Mouse (Mus musculus): ENCODE data around the gene Tlk2. TPM values are rescaled to one million over a fixed set of nuclear protein-coding genes. Genes with fewer than 3 reads are reported as not detected.

Tlk2 gene
- total RNA-seq, 4 experiments from 2014 or later, result 50.9 to 60.5 (median 59.1) TPM

DNA sequence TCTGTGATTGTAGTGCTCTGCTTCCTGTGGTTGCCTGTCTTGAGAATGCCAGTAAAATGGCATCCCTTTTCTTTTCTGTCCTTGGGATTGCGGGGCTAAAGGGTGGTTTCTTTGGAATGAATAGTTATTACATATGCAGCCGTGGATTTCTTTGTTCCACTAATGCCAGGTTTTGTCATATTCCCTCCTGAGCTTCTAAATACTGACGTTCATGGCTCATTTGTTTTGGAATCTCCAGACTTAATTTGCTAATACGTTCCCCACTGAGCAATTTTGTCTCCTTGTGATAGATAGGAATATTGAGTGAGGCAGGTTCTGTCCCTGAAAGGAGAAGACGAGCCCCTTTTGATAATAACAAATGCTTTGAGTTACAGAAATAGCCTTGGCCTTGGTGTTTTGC is 82.5 kb downstream of the Tlk2 start:
- DNase-seq (ENCODE audit: low spot score in 2 of 2), result no peak

DNA sequence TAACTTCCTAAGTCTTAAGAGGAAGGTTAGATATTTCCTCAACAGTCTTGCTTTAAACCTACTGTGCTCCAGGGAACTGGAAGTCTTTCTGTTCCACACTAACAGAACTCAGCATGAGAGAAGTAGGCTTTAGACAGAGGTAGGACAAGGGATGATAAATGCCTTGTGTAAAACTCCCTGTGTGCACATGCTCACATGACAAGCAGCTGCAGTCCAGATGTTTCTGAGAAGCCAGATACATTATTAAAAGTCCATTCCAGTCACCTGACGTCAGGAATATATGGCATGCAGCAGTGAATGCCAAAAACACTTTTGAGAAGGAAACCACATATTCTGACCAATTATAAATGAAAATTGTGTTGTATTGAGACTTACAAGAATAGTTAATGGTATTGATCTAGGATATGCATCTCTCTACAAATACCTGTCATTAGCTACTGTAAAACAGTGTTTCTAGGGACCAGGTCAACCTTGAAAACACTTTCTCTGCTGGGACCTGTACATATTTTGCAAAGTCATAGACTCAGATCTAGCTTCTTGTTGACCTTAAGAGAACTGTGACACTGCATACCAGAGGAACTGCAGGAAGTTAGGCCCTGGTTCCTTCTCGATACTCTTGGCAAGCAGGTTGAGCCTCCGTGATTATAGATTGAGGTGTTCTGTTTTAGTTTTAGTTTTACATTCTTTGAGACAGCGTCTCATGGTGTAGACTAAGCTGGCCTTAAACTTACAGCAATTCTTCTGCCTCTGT is 83.2 kb downstream of the Tlk2 start:
- no peak for DNase-seq (ENCODE audit: low spot score in 2 of 2)

DNA sequence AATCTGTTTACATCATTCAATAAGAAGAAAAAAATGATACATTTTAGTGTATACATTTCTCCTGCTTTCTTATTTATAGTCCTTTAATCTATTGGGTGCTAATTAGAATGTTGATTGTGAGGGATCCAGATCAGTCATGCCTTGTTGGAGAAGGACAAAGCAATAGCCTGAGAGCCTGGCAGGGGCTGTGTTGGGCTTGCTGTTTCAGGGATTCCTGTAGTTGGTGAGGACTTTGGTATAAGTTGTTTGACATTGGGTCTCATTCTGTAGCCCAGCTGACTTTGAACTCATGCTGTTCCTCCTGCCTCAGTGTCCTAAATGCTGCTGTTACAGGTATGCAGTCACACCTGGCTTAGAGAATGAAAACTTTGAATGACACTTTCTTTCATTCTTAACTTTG is 85.9 kb downstream of the Tlk2 start:
- DNase-seq (ENCODE audit: low spot score in 2 of 2), result no peak

DNA sequence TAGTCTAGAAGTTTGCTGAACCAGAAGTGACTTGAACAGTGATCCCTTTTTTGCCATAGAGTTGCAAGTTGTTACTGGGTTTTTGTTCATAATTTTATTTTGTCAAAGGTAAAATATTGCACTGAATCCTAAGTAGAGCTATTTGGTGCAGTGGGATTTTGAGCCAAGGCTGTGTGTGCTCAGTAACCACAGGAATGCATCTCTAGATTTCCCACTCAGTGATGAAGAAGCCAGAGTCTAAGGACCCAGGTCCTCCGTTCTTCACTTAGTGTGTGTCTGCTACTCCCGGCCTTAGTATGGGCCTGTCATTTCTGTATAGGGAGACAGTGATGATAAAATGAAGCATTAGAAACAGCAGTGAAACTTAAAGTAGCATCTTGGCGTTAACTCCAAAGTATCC is 86.4 kb downstream of the Tlk2 start:
- DNase-seq (ENCODE audit: low spot score in 2 of 2), result no peak

DNA sequence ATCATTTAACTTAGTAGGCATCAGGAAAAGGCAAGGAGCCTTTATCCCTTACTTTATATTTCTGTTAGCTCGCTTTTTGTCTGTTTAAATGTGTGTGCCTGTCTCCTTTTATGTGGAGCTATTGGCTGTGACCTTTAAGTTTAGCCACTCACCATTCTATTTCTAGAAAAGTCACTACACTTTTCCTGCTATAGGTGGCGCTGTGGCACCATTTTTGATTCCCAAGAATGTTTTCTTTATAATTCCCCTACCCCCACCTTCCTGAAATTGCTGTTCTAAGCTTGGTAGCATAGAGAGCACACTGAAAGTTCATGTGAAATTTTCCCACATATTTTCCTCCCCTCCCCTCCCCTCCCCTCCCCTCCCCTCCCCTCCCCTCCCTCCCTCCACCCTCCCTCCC is 91.5 kb downstream of the Tlk2 start:
- no peak for DNase-seq (ENCODE audit: low spot score in 2 of 2)

DNA sequence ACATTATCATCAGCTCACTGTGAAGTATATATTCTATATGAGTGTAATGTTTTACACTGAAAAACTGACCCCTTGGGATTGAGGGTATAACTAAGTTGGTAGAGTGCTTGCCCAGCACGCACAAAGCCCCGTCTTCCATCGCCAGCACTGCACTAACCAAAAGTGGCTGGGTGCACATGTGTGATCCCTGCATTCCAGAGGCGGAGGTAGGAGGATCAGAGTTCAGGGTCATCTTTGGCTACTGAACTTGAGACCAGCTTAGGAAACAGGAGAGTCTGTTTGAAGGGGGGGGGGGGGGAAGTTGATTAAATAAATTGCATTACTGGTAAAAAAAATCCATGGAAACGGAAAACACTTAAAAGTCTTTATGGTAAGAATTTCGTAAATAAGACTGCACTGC is 101.8 kb downstream of the Tlk2 start:
- DNase-seq (ENCODE audit: low spot score in 2 of 2), result no peak

DNA sequence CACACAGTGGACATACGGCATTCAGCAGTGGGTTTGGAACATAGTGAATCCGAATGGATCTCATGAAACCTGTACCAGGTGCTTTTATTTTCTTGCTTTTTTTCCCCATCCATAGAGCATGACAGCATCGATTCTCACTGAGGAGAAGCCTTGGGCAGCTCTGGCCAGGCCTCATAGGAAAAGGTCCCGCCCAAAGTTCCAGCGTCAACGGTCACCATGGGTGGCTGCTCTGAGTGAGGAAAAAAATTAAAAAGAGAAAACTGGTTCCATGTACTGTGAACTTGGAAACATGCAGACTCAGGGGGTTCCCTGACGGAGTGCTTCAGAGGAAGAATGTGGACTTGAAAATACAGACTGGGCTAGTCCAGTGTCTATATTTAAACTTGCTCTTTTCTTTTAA is 102.7 kb downstream of the Tlk2 start:
- DNase-seq (ENCODE audit: low spot score in 2 of 2), result no peak

DNA sequence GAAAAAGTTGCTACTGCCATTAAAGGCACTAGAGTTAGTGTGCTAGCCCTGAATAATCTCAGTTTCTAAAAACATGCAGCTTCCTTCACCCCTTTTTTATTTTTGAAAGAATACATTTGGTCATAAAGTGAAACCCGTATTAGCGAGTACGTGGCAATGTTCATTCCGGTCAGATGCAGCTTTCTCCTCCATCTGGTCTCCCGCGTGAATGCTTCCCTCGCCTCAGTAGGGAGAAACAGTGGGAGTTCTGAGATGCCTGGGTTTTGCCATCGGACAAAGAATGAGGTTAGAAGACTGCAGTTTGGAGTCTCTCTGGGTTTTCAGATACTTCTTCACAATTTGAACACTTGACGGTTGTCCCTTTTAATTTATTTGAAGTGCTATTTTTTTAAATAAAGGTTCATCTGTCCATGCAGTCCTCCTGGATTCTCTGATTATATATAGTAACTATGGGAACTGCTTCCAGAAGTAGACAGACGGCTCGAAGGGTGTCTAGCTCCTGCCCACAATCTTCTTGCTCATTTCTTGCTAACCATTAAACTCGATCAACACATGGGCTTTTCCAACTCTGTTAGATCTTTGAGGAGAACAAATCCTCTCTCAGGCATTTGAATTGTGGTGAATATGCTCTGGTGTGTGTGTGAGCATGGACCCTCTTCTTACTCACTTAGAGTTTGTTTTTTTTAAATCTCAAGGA is 103.3 kb downstream of the Tlk2 start:
- DNase-seq (ENCODE audit: low spot score in 2 of 2), result no peak

DNA sequence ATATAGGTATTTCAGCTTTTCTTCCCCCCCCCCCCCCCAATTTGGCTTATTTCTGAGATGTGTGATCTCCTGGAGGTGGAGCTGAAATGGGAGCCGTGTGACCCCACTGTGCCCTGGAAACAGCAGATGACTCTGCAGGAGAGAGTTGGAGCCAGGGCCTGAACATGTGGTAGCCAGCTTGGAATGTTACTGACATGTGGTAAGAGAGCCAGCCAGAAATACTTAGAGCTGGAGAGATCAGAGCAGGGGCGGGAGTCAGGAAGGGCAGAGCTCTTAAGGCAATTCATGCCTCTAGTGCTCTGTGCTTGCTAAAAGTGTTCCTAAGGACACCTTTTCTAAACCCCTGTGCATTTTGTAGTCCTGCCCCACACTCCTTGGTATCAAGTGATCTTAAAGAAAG is 103.9 kb downstream of the Tlk2 start:
- DNase-seq (ENCODE audit: low spot score in 2 of 2), result no peak

- no peak for DNase-seq (ENCODE audit: low spot score in 2 of 2)
Observed at GRCm38 (mm10) chr11:105283016-105283415, 104.4 kb downstream of the Tlk2 start.

DNA sequence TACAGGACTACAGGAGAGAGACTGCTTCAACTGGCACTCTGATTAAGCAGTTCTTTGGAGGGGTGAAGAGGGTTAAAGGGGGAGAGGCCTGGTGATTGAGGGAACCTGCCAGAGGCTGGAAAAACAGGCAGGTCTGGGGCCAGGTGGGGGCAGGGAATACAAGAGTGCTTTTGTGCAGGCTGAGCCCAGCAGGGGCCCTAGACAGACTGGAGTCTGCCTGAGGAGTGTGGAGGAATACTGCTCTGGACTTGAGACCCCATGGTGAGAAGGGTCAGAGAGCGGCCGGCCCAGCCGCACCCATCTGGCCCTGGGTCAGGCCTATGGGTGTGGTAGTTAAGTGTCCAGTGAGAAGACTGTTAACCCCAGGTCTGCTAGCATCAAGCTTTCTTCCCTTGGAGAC is 107.1 kb downstream of the Tlk2 start:
- DNase-seq (ENCODE audit: low spot score in 2 of 2), result no peak

DNA sequence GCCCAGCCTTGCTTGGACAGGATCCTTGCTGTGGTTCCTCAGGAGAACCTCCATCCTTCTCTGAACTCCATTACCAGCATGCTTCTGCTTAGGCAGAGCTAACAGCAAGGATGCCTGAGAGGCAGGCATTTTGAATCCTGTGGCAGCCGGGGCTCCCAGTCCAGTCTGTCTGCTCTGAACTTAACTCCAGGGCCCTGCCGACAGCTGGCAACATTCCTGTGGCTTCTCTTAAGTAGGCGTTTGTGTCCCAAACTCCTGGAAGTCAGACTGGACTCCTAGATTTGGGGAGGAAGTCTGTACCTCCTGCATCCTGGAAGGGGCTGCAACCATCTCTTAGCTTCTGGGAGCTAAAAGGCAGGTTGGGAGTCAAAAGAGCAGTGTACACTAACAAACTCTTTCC is 110.8 kb downstream of the Tlk2 start:
- DNase-seq (ENCODE audit: low spot score in 2 of 2), result no peak

- no peak for DNase-seq (ENCODE audit: low spot score in 2 of 2)
Observed at GRCm38 (mm10) chr11:105291681-105292123, 113.1 kb downstream of the Tlk2 start.

DNA sequence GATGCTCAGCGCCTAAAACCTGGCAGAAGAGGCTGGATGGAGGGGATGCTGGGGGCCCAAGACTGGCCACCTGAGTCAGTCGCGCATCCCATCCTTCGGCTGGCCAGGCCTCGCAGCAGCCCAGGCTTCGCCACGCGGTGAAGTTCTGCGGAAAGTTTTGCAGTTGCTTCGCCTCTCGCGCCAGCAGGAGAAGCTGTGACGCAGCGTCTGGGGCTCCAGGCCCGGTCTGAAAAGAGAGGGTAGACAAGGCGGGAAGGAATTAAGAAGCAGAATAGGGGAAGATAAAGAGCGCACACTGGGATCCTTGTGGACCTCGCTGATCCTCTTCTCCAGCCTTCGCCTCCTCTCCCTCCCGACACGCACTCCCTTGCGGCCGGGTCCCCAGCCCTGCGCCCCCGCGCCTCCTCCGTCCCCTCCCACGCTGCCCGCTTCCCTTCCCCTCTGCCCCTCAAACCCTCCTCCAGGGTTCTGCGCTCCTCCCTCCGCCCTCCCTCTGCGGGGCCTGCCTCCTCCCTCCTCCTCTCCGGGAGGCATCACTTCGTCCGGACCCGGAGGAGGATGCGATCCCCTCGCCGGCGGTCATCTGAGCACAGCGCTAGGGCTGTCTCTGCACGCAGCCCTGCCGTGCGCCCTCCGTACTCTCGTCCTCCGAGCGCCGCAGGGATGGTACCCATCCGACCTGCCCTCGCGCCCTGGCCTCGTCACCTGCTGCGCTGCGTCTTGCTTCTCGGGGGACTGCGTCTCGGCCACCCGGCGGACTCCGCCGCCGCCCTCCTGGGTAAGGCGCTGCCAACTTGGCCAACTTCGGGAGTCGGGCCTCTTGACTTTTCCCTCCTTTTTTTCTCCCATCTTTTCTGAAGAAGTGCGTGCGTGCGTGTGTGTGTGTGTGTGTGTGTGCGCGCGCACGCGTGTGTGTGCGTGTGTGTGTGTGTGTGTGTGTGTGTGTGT is 113.8 kb downstream of the Tlk2 start, which contains the start of gene Mrc2:
Gene Mrc2, plus strand, starts transcription at position 520 of the 948 bp plus-strand sequence.
- DNase-seq (ENCODE audit: low spot score in 2 of 2), result no peak

DNA sequence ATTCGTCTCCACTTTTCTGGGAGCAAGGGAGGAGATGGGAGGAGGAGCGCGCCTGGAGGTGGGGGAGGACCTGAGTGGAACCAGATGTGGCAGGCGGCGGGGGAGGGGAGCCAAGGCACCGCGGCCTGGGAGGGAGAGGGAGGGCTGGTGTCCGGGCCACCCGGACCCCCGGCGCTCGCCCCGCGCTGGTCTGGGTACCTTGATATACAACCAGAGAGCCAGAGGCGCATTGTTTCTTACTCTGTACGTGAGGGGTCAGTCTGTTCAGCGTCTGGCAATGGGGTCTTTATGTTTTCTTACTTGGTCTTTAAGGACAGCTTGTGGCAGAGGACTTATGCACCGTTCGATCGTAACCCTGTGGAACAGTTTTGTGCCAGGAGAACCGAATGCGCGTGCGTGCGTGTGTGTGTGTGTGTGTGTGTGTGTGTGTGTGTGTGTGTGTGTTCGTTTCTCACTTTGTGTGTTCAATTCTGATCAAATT is 114.5 kb downstream of the Tlk2 start:
- no peak for DNase-seq (ENCODE audit: low spot score in 2 of 2)

DNA sequence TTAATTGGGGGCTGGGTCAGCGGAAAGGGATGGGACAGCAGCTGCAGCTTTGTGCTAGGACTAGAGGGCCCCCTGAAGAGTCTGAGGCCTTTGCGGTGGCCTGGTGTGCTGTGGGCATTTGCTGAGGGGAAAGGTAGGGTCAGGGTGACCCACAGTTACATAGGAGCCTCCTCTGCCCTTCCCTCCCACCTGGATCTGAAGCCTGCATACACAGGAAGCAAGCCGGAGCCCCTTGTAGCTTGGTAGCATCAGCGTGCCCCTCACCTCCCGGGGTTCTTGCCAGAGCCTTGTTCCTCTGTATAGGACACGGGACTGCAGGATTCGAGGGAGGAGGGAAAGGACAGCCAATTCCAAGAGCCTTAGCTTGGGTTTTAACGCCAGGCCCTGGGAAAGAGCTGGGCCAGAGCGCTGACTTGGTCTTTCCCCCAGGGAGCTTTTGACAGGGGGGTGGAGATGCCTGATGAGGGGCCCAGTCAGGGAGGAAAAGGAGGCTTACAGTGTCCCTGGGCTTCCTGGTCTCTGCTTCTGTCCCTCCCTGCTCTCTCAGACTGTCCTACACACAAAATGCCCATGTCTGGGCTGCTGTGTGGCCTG is 115.4 kb downstream of the Tlk2 start:
- DNase-seq (ENCODE audit: low spot score in 2 of 2), result no peak

GRCm38 (mm10) chr11:105296084-105296483 is 117.5 kb downstream of the Tlk2 start:
- DNase-seq (ENCODE audit: low spot score in 2 of 2), result no peak

- no peak for DNase-seq (ENCODE audit: low spot score in 2 of 2)
Observed at GRCm38 (mm10) chr11:105310197-105310596, 131.6 kb downstream of the Tlk2 start.

DNA sequence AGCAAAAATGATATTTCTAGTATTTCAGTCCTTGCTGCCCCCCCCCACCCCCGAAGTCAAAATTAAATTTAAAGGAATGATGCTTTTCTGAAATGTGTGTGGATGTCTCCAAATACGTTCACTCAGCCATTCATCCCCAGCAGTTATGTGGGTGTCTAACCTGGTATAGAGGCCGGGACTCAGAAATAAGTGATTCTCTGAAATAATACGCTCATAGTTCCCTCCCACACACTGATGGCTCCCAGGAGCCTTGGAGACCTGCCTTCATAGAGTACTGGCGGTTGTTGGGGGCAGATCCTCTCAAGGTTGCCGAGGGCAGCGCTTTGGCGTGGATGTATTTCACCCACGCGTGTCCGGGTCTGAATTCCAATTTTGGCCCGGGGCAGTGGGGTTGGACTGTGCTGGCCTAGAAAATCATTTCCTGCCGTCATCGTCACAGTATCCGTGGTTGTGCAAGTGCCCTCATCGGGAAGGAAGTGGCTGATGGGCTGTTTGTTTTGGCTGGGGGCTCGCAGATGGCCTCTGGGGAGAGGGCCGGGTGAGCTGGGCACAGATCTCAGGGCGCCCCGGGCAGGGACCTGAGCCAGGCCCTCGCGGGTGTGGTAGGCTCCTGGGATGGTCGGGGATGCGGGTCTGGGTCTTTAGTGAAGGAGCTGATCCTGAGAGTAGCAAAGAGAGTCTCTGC is 132.8 kb downstream of the Tlk2 start:
- DNase-seq (ENCODE audit: low spot score in 2 of 2), result no peak

DNA sequence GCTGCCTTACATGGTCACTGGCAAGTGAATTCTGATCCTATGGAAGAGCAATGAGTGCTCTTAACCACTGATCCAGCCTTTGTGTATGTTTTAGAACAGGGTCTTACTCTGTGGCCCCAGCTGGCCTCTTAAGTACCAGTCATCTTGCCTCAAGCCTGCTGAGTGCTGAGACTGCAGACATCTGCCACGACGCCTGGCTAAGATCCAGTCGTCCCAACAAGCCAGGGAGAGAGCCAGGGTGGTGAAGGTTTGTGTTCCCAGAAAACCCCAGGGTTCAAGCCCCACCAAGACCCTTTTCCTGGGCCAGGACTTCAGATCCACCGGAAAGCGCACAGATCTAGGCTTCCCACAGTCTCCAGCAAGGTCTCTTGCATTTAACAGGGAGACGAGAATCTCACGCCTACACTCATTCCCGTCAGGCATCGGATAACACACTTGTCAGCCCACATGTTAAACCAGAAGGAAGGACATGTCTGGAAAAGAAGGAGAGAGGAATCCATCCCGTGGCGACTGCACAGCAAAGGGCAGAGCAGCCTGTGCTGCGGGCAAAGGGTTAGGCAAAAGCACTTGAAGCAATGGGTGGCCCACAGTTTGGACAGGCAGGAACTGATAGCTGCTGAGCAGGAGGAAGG is 133.8 kb downstream of the Tlk2 start:
- no peak for DNase-seq (ENCODE audit: low spot score in 2 of 2)
